Mouse (Mus musculus): ENCODE measurements around the gene Actl6b.

Gene Actl6b

DNA sequence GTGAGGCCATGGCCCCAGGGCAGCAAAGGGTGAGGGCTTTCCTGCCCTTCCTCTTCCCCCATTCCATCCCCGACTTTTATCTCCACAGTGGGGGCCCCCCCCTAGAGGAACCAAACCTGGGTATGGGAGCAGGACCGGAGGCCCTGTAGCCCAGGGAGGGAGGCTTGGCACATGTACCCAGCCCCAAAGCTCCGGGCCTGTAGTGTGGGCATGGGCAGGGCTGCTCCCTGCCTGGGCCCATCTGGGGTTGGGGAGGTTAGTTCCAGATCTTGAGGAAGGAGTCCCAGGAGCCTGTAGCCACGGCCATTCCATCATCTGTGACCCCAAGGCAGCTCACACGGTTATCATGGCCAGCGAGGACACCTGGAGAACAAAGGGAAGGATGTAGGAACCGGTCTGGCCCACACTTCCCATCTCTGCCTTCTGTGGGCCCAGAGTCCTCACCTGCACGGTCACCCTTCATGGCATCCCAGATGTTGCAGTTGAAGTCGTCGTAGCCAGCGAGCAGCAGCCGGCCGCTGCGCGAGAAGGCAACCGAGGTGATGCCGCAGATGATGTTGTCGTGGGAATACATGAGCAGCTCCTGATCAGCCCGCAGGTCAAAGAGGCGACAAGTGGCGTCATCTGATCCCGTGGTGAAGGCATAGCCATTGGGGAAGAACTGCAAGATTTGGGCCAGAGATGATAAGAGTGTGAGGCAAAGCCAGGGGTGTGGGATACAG lies 24.9 kb upstream of the Actl6b start:
- in situ Hi-C loops (cut with MboI, MseI) = no loop called here

DNA sequence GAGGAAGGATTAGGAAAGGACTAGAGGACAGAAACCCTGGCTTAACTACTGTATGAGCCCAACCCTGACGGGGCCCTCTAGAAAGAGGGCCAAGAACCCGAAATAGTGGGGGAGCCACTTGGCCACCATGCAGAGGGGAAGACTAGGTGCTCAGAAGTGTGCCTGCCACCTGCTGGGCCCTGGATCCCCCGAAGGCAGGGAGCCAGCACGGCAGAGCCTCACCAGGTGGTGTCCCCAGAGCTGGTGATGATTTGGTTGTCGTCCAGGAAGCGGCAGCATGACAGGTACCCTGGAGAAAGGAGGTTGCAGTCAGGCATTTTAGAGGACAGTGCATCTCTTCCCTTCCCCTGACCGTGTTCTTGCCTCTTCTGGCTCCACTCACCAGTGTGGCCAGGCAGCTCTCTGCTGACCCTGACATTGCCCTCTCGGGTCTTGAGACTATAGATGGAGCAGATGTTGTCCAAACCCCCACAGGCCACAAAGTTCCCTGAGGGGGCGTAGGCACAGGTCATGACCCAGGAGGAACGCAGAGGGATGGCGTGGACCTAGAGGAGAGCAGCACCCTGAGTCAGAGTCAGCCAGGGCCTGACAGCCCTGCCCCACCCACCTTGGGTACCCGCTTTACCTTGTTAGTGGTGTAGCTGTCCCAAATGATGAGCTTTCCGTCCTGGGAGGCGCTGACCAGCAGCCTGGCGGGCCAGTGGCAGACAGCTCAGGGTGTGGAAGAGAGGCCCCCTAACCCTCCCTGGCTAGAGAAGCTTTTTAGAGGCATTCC lies 23.9 kb upstream of the Actl6b start:
- in situ Hi-C loops (cut with MboI, MseI) = no loop called here

DNA sequence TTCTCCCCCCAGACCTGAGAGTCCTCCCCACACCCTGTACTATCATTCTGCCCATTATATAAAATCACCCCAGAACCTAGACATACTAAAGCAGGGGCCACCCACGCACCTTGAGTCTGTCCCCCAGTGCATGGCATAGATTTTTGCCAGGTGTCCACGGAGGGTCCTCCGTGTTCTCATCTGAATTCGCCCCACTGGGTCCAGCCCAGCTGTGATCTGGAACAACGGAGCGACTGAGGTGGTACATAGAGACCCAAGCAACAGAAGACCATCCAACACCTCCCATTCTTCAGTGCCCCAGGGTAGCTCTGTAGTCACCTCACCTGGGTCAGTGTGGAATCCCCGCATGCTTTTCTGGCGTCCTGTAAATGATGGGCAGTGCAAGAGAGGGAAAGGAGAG lies 23.2 kb upstream of the Actl6b start:
- in situ Hi-C loops (cut with MboI, MseI) = loop anchor here (10.0 kb wide), 1 partner anchor 645 kb away; the partner anchor contains the start of genes Ap4m1 and Mcm7

DNA sequence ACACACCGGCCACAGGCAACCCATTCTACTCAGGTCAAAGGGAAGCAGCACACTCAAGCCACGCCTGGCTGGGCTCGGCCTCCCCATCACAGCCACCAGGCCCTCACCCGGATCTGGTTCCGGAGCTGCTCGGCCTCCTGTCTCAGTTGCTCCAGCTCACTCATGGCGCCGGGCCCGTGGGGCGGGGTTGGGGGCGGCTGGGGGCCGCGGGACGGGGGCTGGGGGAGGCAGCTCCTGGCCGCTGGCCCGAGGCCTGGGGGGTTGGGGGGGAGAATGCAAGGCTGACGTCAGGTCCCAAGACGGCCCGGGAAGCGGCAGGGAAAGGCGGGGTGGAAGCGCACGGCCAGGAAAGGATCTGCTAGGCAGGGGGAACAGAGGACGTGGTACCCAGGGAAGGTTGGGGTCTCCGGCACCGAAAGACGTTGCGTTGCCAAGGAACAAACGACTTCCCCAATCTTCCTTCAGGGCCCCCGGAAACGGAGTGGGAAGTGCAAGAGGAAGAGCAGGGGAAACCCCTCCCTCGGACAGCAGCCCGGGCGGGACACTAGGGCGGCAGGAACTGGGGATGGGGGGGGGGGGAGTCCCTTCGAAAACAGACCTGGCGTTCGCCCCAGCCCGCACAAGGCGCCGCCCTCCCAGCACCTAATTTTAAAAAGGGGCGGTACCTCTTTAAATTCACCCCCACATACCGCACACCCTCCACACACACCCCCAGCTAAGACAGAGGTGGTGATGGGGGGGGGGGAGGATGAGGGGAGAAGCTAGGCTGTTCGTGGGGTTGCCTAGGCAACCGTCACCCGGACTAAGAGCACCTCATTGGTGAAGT lies 22.5 kb upstream of the Actl6b start:
- in situ Hi-C loops (cut with MboI, MseI) = loop anchor here (10.0 kb wide), 1 partner anchor 644 kb away; the partner anchor contains the start of genes Ap4m1 and Mcm7

DNA sequence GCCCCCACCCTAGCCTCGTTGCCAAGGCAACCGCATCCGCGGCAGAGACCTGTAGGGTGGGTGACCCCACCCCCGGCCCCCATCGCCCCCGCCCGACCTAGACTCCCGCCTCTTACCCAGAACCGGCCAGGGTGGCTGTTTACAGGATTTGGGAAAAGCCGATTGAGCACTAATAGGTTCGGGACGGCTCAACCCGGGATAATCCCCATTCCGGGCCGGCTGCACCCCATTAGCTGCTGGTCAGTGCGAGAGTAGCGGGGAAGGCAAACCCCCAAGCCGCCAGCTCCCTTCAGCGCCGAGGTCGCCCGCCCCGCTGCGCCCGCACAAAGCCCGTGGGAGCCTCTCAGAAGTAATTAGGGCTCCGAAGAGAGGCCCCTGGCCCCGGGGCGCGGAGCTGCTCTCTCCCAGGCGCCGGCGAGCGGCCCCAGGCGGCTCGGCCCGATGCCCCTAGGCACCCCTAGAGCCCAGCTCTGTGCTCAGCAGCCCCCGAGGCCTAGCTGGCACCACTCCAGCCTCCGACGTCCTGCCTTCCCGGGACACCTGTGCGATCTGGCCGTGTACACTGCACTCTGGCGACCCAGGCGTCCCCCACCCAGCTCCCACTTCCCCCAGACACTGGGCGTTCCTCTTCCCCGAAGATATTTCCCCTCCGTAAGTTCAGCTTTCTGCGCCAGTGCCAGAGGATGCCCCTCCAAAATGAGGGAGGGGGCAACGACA lies 21.7 kb upstream of the Actl6b start:
- in situ Hi-C loops (cut with MboI, MseI) = loop anchor here (10.0 kb wide), 1 partner anchor 643 kb away; the partner anchor contains the start of genes Ap4m1 and Mcm7

DNA sequence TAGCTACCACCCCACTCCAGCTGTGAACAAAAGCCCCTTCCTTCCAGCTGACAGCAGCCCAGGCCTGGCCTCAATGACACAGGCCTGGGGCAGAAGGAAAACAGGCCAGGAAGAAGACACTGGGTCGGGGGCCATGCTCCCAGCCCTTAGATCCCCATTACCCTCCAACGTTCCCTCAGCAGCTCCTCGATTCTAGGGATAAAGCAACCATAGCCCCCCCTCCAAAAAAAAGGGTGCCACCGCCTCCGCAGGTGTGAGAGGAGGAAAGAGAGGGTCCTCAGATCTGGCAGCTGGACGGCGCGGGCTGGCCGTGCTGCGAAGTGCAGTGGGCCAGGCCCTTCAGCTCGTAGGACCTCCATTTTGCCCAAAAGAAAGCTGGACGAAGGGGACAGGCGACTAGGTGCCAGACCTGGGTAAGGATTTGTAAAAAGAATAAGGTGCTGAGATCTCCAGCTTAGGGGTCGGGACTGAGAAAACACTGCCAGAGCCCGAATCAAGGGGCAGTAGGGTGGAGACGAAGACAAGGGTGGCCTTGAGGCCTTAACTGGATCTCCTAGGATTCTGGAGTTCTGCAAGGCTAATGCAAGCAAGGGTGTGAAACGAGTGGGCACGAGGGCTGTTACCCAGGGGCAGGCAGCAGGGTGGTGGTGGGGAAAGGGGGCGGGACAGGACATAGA lies 21.0 kb upstream of the Actl6b start:
- in situ Hi-C loops (cut with MboI, MseI) = loop anchor here (10.0 kb wide), 1 partner anchor 643 kb away; the partner anchor contains the start of genes Ap4m1 and Mcm7

DNA sequence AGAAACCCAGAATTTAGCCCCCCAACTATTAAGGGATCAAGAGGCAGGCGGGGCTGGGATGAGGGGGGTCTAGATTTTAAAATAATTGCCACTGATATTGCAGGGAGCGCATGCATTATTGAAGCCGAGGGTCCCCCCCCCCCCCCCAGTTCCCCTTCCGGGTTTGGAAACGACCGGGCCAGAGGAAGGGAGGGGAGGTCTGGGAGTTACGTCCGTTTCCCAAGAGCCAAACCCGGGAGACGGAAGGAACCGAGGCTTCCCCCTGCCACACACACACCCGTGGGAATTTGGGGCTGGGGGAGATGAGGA lies 20.6 kb upstream of the Actl6b start:
- in situ Hi-C loops (cut with MboI, MseI) = loop anchor here (10.0 kb wide), 1 partner anchor 642 kb away; the partner anchor contains the start of genes Ap4m1 and Mcm7

DNA sequence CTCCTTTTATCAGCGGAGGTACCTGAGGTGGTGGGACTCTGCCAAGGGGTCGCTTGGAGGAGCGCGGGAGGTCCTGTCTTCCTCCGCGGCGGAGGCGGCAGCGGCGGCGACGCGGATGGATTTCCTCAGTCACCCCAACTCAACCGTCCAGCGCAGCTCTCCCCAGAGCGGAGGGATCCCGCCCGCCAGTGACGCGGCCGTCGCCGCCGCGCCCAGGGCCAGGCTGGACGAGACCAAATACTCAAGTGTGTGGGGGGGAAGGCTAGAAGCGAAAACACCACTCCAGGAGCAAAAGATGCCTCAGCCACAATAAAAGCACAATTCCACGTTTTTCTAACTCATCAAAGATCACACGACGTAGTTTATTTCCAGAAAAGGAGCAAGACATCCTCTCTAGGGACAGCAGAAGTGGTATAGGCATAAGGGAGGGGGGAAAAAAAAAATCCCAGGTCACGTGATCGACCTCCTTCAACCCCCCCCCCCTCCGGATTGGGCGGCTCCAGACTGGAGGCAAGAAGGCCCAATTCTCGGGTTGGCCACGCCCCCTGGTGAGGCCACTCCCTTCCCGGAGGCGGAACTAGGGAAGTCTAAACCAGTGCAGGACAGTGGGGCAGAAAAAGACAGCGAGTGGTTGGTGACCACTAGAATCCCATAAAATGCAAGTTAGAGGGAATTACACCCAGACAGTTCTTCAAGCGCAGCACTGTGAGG lies 20.0 kb upstream of the Actl6b start, which contains the start of the genes Epo and Gnb2:
Gene Epo (minus strand): TSS at position 126 of the 711 bp plus-strand sequence.
Gene Gnb2 (minus strand): TSS at position 394 of the 711 bp plus-strand sequence.
- in situ Hi-C loops (cut with MboI, MseI) = loop anchor here (10.0 kb wide), 1 partner anchor 642 kb away; the partner anchor contains the start of genes Ap4m1 and Mcm7

DNA sequence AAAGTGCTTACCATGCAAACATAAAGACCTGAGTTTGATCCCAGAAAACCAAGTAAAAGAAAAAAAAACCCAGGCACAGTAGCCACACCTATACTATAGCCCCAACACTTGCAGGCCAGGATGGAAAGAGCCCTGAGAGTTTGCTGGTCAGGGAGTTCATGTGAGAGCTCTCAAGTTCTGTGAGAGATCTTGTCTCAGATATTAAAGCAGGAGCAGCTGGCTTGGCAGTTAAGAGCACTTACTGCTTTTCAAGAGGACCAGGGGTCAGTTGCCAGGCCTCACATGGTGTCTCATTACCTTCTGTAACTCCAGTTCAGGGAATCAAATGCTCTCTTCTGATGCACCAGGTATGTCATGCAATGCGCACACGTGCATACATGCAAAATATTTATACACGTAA lies 18.6 kb upstream of the Actl6b start:
- in situ Hi-C loops (cut with MboI, MseI) = loop anchor here (10.0 kb wide), 1 partner anchor 640 kb away; the partner anchor contains the start of genes Ap4m1 and Mcm7

DNA sequence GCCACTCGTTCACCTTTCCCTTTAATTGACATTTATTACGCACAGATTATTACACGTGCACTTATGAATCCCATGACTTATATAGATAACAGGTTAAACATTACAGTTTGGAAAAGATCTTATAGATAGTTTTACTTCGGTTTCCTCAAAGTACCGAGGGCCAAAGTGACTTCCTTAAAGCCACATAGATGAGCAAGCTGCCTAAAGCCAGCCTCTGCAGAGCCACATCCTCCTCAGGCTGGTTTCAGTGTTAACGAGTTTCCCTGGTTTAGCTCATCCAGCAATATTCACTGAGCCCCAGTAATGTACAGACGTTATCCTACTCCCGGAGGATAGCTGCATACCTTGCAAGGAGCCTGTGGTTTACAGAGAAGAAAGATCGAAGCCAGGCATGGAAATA lies 18.0 kb upstream of the Actl6b start:
- in situ Hi-C loops (cut with MboI, MseI) = loop anchor here (10.0 kb wide), 1 partner anchor 639 kb away; the partner anchor contains the start of genes Ap4m1 and Mcm7

DNA sequence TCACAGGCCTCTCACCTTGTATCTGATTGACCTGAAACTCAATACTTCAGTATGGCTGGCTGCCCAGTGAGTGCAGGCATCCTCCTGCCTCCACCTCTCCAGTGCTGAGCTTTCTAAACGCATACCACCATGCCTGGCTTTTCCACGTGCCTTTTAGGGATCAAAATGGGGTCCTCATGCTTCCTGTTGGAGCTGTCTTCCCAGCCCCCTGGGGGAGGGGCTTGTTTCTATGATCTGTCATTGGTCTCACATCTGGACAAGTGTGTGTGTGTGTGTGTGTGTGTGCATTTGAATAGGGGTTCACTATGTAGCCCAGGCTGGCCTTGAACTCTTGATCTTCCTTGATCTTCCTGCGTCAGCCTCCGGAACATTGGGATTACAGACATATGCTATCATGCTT lies 15.9 kb upstream of the Actl6b start:
- in situ Hi-C loops (cut with MboI, MseI) = loop anchor here (10.0 kb wide), 1 partner anchor 637 kb away; the partner anchor contains the start of genes Ap4m1 and Mcm7

DNA sequence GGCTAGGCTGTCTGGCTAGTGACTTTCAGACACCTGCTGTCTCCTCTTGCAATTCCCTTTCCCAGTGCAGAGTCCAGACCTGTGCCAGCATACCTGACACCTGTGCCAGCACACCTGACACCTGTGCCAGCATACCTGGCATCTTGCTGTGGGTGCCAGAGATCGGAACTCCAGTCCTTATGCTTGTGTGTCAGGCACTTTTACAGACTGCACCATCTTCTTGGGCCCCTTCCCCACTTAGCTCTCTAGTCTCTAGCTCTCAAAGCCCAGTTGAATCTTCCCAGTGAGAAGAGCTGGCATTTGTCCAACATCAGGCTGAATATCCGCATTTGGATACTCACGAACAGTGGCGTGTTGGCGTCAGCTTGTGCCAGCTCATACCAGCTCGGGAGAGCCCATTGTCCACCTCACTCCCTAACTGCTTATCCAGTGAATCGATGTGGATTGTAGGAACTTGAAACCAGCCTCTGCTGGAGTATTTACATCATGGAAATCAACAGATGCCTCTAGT lies 14.0 kb upstream of the Actl6b start:
- in situ Hi-C loops (cut with MboI, MseI) = loop anchor here (10.0 kb wide), 1 partner anchor 635 kb away; the partner anchor contains the start of genes Ap4m1 and Mcm7

DNA sequence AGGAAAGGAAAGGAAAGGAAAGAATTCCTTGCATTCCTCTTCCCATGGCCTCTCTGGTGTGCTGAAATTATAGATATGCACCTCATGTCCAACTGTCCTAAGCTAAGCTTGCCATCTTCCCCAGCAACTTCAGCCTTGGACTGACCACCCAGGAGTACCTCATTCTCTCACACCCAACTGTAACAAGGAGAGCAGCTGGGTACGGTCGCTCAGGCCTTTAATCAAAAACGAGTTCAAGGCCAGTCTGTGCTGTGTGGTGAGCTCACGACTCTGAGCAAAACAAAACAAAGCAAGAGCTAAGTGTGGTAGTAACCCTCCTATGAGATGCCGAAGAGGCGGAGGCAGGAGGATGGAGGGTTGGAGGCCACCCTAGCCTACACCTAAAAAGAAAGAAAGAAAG lies 12.3 kb upstream of the Actl6b start:
- in situ Hi-C loops (cut with MboI, MseI) = no loop called here

DNA sequence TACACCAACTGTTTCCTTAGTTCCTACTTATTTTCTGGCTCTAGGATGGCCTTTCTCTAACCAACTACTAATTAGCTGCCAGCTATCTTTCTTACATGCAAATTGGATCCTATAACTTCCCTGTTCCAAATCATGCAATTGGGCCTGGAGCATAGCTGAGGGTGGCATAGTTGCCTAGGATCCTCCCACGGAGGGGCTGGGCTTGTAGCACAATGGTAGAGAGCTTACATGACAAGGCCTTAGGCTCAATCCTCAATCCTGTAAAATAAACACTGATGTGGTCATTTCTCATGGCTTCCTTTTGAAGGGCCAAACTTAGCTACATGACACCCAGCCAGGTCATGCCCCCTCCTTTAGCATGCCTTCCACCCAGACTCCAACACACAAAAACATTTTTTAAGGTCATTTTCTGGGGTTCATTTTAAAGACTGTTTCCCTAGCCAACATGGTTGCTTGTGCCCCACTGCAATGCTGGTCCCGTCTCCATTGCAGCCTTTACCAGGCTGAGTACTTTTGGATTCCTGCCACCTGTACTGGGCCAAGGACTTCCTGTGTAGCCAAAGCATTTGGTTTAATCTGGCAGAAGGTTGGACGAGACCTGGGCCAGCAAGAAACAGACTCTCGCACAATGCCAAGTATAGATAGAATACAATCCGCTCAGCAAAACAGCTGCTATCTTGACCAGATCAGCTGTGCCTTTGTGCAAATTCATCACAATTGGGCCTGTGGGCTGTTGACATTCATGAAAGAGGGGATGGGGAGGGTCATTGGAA lies 11.4 kb upstream of the Actl6b start:
- in situ Hi-C loops (cut with MboI, MseI) = no loop called here

DNA sequence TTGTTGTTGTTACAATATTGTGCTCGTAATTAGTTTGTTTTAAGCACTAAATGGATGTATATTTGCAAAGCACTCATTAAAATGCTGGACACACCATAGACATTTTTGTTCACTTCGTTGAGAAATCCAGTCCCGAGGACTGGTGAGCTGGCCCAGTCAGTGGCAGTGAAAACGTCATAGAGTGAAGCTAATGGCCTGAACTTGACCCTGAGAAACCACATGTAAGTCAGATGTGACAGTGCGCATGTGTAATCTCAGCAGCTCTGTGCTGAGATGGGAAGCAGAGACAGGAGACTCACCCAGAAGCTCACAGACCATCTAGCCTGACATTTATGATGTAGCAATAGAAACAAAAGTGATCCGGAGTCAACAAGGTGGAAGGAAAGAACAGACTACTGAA lies 8.4 kb upstream of the Actl6b start:
- in situ Hi-C loops (cut with MboI, MseI) = no loop called here

DNA sequence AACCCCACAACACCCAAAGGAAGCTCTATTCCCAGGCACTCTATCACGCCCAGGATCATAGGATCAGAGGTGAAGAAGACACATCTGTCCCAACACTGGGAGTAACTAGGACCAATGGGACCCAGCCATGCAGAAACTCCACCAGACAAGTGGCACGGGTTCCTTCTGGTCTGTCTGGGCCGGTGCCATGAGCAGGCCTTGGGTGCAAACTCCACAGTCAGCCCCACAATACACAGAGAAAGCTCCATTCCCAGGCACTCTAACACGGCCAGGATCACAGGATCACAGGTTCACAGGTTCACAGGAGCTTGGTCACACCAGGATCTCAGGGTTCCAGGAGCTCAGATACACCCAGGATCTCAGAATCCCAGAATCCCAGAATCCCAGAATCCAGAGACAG lies 7.7 kb upstream of the Actl6b start:
- in situ Hi-C loops (cut with MboI, MseI) = no loop called here

DNA sequence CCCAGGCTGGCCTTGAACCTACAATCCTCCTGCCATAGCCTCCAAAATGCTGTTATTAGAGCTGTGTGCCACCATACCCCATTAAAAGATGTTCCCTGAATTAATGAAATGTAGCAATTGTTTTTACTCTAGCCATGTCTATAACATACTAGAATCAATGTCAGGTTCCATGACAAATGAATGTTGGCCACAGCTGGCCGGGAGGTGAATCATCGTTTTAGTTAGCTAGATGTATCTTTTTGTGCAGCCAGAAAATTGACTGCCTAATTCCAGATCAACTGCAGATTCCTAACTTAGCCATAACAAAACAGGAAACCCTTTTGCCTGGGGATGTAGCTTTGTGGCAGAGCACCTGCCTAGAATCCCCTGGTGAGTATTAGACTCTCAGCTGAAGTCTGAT lies 3.5 kb upstream of the Actl6b start:
- in situ Hi-C loops (cut with MboI, MseI) = no loop called here

DNA sequence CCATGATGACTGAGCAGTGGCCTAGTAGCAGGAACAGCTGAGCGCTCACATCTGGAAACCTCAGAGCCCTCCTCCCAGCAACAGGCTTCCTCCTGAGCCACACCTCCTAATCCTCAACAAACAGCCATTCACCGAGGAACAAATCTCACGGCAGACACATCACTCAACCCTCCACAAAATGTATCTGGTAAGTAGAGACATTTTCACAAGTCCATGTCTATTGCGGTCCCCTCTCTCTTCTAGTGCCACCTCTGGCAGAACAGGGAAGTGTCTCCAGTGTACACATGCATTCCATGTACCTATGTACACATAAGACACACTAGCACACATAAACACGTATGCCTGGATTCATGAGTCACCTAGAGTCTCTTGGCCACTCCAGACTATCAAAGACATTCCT lies 2.2 kb upstream of the Actl6b start:
- in situ Hi-C loops (cut with MboI, MseI) = no loop called here

DNA sequence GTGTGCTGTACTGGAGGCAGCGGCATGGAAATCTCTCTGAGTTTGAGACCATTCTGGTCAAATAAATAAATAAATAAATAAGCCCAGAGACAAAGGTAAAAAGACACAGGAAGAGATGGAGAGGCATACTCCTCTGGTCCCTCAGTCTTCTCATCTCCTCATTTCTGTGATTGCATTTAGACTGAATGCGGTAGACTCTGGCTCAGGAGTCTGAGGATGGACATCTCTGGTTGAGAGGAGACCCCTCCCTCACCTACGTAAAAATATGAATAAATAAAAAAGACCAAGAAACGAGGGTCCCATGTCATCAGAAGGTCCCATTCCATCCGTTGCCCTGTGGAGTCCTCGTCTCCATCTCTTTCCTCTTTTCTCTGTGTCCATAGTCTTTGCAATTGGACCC lies 317 bp upstream of the Actl6b start:
- in situ Hi-C loops (cut with MboI, MseI) = no loop called here

Data from T-helper 1 cell (primary cell).